Mouse (Mus musculus) liver, embryonic 16.5 days (tissue): ENCODE data around the gene Tmco1. TPM values are rescaled to one million over a fixed set of nuclear protein-coding genes. Genes with fewer than 3 reads are reported as not detected.

Experiments
- ATAC-seq: fragments of 200-750 bp; cut with Nextera tagmentation; 2 replicates; pipeline ENCODE4 v1.8.0; 2017; ENCODE audit warnings: low read depth, mild to moderate bottlenecking, moderate number of reproducible peaks, moderate library complexity
- H3K27ac ChIP-seq: fragments of 300-500 bp; sonication (generic); 2 replicates; pipeline ENCODE4 v1.5.1; 2014; ENCODE audit warnings: mild to moderate bottlenecking, low read length
- H3K27me3 ChIP-seq: fragments of 300-500 bp; sonication (generic); 2 replicates; pipeline ENCODE4 v1.6.1; 2014; ENCODE audit warnings: low read depth, low read length, mixed read lengths; ENCODE audit not compliant: control insufficient read depth, insufficient read depth
- H3K36me3 ChIP-seq: fragments of 300-500 bp; sonication (generic); 2 replicates; pipeline ENCODE4 v1.6.1; 2014; ENCODE audit warnings: mild to moderate bottlenecking; ENCODE audit not compliant: control insufficient read depth, insufficient read depth
- H3K4me1 ChIP-seq: fragments of 300-500 bp; sonication (generic); 2 replicates; pipeline ENCODE4 v1.6.1; 2014; ENCODE audit warnings: low read depth, low read length, mixed read lengths; ENCODE audit not compliant: control insufficient read depth
- H3K4me2 ChIP-seq: fragments of 300-500 bp; sonication (generic); 2 replicates; pipeline ENCODE4 v1.6.1; 2014; ENCODE audit warnings: low read depth, low read length, mixed read lengths
- H3K4me3 ChIP-seq: fragments of 300-500 bp; sonication (generic); 2 replicates; pipeline ENCODE4 v1.5.1; 2014; ENCODE audit warnings: low read depth, mild to moderate bottlenecking, low read length
- H3K9ac ChIP-seq: fragments of 300-500 bp; sonication (generic); 2 replicates; pipeline ENCODE4 v1.6.1; 2014; ENCODE audit warnings: low read depth, low read length
- H3K9me3 ChIP-seq: fragments of 300-500 bp; sonication (generic); replicated peaks from 2 replicates; pipeline ENCODE4 v1.6.1; 2016; ENCODE audit warnings: low read length; ENCODE audit not compliant: control insufficient read depth
- WGBS: fragments of 180-500 bp; shearing (Covaris S2); extraction: QIAGEN DNeasy Blood & Tissue Kit; methylation state at CpG from one replicate; pipeline ENCODE4 v1.1.7; 2014; ENCODE audit not compliant: insufficient replicate concordance; 5-methylcytosine and 5-hydroxymethylcytosine counted together
- polyA plus RNA-seq: library from polyadenylated mRNA; unstranded; fragments of >200 nt; fragmentation: Nextera tagmentation; extraction: Ambion mirVana; gene quantifications from 2 replicates; pipeline ENCODE4 v1.2.1, GENCODE M21; 2015

The Tmco1 gene
- polyA plus RNA-seq, 1 experiment from 2014 or later = 61.3 TPM

DNA sequence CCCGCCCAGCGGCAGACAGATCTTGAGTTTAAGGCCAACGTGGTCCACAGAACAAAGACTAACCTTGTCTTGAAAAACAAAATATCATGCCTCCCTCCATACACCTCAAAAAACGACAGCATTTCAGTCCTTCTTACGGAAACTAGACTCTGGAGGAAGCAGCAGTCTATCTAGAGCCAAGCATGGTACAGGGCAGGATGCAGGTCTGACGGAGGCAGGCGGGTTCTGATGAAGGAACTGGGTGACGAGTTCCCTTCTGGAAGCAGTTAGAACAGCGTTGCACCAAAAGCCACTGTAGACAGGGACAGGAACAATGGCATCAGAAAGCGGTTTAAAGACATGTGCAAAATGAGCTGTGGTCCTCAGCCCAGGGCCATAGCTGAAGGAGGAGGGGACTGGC, 28.1 kb upstream of the Tmco1 start:
- Histone ChIP-seq H3K4me3 (no peak overlapping the region), H3K9ac (no peak overlapping the region), H3K36me3 (no peaks in the 10 kb centered on the region), H3K27ac (no peak overlapping the region), H3K9me3 (no peaks in the 10 kb centered on the region), H3K4me1 (peaks cover 24% of the 10 kb centered on the region), H3K4me2 (no peak overlapping the region), H3K27me3 (peaks cover under 1% of the 10 kb centered on the region)
- WGBS = 67% methylated on average over 10 of the region's 10 CpGs
- ATAC-seq = no peak

DNA sequence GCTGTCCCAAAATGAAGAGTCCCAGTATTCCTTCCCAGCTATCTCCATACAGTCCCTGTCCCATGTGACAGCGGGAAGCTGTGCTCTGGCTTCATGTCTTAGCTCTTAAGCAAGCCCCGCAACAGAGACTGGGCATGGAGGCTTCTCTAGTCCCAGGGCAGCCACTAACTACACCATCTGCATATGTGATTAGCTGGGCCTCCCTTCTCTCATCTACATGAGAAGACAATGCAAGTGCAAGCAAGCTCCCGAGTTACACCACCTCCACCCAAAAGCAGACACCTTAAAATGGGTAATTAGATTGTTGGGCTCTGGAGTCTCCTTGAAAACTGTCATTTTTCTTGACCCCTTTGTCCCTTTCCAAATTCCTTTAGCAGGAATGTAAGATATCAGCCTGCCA, 26.1 kb upstream of the Tmco1 start:
- H3K27me3 ChIP-seq = peaks cover 7% of the 10 kb centered on the region
- H3K36me3 ChIP-seq = no peaks in the 10 kb centered on the region
- peak overlapping the region; percentile 99; the same call in 1 of the 2 replicates for H3K4me2 ChIP-seq
- H3K27ac ChIP-seq = no peak overlapping the region; the same call in 1 of the 2 replicates
- no peak overlapping the region for H3K4me3 ChIP-seq
- H3K4me1 ChIP-seq = peaks cover 29% of the 10 kb centered on the region
- H3K9me3 ChIP-seq = no peaks in the 10 kb centered on the region
- no peak overlapping the region; the same call in 1 of the 2 replicates for H3K9ac ChIP-seq
- no peak for ATAC-seq
- WGBS = 64% methylated on average over 3 of the region's 3 CpGs

DNA sequence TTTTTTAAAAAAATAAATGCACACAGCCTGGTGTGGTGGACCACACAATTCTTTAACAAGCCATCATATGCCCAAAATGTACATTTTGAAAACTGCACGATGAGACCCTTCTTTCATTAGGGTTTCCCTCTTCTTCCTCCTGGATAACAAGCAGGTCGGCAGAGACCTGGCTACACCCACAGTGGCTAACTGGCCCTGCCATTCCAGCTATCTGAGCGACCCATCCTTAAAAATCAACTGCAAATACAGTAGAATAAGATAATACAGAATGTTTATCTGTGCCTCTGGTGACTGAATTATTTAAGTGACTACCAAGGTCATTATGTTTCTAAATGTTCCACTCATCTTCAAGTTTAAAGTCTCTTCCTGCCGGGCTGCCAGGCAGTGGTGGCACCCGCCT, 25.4 kb upstream of the Tmco1 start:
- H3K36me3 ChIP-seq = no peaks in the 10 kb centered on the region
- peak overlapping the region; percentile 78 for H3K4me3 ChIP-seq
- no peak for ATAC-seq
- H3K4me2 ChIP-seq = peak overlapping the region; percentile 99
- H3K9me3 ChIP-seq = no peaks in the 10 kb centered on the region
- H3K27ac ChIP-seq = peak overlapping the region; percentile 1; the same call in 1 of the 2 replicates
- H3K9ac ChIP-seq = peak overlapping the region; percentile 76; the same call in 1 of the 2 replicates
- H3K27me3 ChIP-seq = peaks cover 7% of the 10 kb centered on the region
- H3K4me1 ChIP-seq = peaks cover 30% of the 10 kb centered on the region
- 13% methylated on average over 5 of the region's 5 CpGs for WGBS

DNA sequence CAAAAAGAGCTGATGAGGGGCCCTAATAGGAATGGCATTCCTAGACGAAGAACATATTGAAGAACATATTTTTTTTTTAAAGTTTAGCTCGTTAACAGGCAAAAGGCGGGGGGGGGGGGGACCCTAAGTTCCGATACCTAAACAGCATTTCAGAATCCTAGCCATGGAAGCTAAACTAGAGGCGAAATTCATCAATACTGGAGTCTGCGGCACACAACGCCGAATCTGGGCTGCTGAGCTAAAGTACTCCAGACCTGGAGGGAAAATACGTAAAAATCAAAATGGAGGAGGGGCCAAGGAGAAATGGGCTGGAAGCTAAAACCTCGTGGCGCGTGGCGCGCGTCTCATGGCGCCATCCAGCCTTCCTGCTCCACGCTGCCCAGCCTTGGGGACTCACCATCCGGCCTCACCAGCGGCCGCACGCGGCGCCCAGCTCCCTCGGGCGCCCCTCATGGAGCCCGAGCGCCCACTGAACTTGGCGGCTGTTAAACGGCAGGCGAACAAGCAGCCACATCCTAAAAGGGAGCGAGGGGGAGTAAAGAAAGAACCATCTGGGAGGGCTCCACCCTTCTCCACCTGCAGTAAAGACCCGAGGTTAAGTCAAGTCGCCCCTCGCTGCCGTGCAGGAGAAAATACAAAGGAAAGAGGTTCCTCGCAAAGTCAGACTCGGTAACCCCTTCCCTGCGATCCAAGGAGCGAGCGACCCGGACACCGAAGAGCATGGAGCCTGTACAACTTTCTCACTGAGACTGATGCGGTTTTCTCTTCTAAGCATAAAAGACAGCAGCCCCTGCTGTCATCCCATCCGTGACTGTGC, 24.5 kb upstream of the Tmco1 start:
- no peaks in the 10 kb centered on the region for H3K36me3 ChIP-seq
- H3K4me1 ChIP-seq = peaks cover 39% of the 10 kb centered on the region
- ATAC-seq = no peak
- H3K4me3 ChIP-seq = peak overlapping the region; percentile 78
- H3K4me2 ChIP-seq = peak overlapping the region; percentile 99
- H3K9ac ChIP-seq = peak overlapping the region; percentile 76
- peak overlapping the region; percentile 73 for H3K27ac ChIP-seq
- H3K27me3 ChIP-seq = peaks cover 7% of the 10 kb centered on the region
- H3K9me3 ChIP-seq = no peaks in the 10 kb centered on the region
- under 1% methylated on average over 44 of the region's 44 CpGs for WGBS

DNA sequence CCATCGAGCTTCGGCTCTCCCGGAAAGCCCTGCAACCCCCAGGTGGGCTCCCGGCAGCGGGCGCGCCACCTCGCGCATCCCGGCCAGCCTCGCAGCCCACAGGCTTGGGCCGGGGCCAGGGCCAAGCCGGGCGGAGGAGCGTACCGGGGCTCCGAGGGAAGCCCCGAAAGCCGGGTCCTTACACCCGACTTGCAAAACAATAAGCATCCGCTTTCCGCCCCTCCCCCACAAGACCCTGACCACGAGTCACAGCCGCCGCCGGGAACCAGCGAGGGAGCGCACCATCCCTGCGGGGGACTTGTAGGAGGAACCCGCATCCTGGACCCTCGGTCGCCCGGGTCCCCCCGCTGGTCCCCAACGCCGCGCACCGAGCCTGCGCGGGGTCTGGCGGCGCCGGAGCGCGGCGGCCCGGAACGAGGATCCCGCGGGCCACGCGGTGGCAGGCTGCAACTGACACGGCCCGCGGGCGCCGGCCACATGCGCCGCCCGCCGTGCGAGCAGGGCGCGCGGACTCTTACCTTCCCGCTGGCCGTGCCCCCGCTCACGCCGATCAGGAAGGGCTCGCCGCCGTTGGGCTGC, 23.8 kb upstream of the Tmco1 start:
- ATAC-seq = peak; percentile 44

DNA sequence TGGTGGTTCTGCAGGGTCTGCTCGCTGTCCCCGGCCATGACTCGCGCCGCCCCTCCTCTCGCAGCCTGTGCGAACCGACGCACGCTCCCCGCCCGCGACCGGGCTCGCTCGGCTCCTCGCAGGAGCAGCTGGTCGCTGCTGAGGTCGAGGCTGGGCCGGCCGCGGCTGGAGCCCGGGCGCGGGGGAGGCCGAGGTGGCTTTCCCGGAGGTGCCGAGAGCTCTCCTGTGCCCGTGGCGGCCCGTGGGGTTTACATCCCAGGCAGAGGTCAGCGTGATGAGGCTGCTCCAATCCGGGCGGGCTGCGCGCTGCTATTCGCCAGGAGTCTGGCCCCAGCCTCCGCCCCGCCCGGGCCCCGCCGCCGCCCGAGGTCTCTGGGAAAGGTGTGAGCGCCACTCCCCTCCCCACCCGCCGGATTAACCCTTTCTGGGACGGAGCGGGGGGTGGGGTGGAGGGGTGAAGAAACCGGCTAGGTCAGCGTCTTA, 23.3 kb upstream of the Tmco1 start:
- no peaks in the 10 kb centered on the region for H3K36me3 ChIP-seq
- WGBS = under 1% methylated on average over 46 of the region's 51 CpGs
- H3K27me3 ChIP-seq = peaks cover 12% of the 10 kb centered on the region
- ATAC-seq = peak; percentile 83
- H3K27ac ChIP-seq = peak overlapping the region; percentile 73
- H3K4me3 ChIP-seq = peak overlapping the region; percentile 78
- peaks cover 51% of the 10 kb centered on the region for H3K4me1 ChIP-seq
- peak overlapping the region; percentile 99 for H3K4me2 ChIP-seq
- H3K9ac ChIP-seq = peak overlapping the region; percentile 76
- H3K9me3 ChIP-seq = no peaks in the 10 kb centered on the region

More for the DNA sequence above, 23.8 kb upstream of the Tmco1 start:
- peak overlapping the region; percentile 76 for H3K9ac ChIP-seq
- no peaks in the 10 kb centered on the region for H3K36me3 ChIP-seq
- peaks cover 46% of the 10 kb centered on the region for H3K4me1 ChIP-seq
- peak overlapping the region; percentile 73 for H3K27ac ChIP-seq
- H3K27me3 ChIP-seq = peaks cover 8% of the 10 kb centered on the region
- WGBS = under 1% methylated on average over 72 of the region's 73 CpGs
- H3K4me3 ChIP-seq = peak overlapping the region; percentile 78
- peak overlapping the region; percentile 99 for H3K4me2 ChIP-seq
- no peaks in the 10 kb centered on the region for H3K9me3 ChIP-seq

DNA sequence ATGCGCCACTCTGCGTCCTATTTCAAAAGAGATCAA, 23.0 kb upstream of the Tmco1 start, which contains the start of gene Uck2:
Uck2 (minus strand) TSS at position 1 of the 36 bp plus-strand sequence.
- Histone ChIP-seq H3K9me3 (no peaks in the 10 kb centered on the region), H3K27ac (peak within 1 kb of the TSS; percentile 73), H3K36me3 (no peaks in the 10 kb centered on the region), H3K9ac (peak within 1 kb of the TSS; percentile 76), H3K4me2 (peak within 1 kb of the TSS; percentile 99), H3K27me3 (peaks cover 15% of the 10 kb centered on the region), H3K4me1 (peaks cover 54% of the 10 kb centered on the region), H3K4me3 (peak within 1 kb of the TSS; percentile 78)
- WGBS = 0% methylated on average over 2 of the region's 2 CpGs
- ATAC-seq = no peak

DNA sequence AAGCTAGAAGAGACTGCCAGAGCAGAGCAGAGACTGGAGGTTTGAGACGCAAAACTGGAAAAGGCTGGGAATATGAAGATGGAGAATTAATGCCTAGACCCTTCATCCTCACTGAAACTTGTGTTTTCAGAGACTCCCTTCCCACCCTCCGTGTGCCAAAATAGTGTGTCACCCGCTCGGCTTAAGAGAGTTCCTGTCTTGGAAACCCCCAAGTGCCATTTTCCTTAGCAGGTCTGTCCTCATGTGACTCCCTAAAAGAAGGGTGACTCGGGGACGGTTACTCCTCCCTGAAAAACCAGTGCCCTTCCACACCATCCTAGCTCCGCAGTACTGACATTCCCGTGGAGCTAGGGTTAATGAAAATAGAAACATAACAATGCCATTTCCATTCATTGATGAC, 22.8 kb upstream of the Tmco1 start:
- ATAC-seq = no peak
- Histone ChIP-seq H3K36me3 (no peaks in the 10 kb centered on the region), H3K4me3 (peak overlapping the region; percentile 78), H3K9me3 (no peaks in the 10 kb centered on the region), H3K9ac (no peak overlapping the region; the same call in 1 of the 2 replicates), H3K27ac (no peak overlapping the region; the same call in 1 of the 2 replicates), H3K4me1 (peaks cover 55% of the 10 kb centered on the region), H3K4me2 (peak overlapping the region; percentile 99), H3K27me3 (peaks cover 16% of the 10 kb centered on the region)
- 1% methylated on average over 8 of the region's 8 CpGs for WGBS

DNA sequence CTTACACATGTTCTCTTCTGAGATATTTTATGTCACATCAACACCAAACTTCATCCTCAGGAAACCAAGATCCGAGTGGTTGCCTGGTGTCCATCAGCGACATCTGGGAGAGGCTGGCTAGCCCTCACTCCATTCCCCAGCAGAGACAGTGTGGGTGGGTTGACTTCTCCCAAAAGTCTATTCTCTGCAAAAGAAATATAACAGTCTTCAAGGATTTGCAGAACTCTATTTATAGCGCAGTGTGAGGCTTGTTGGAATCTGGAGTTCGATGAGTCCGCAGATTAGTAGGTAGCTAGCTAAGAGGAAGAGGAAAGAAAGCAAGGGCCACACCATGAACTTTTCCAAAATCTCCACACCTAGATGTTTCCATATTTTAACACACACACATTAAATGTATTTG, 21.0 kb upstream of the Tmco1 start:
- no peak for ATAC-seq
- Histone ChIP-seq H3K27me3 (peaks cover 19% of the 10 kb centered on the region), H3K9me3 (no peaks in the 10 kb centered on the region), H3K36me3 (no peaks in the 10 kb centered on the region), H3K27ac (no peak overlapping the region), H3K4me2 (no peak overlapping the region), H3K9ac (no peak overlapping the region), H3K4me3 (no peak overlapping the region), H3K4me1 (peaks cover 52% of the 10 kb centered on the region)
- WGBS = 74% methylated on average over 5 of the region's 5 CpGs
